Mouse (Mus musculus) embryonic facial prominence, embryonic 14.5 days (tissue): ENCODE results near the gene Eef1a2. TPM values are rescaled to one million over a fixed set of nuclear protein-coding genes. Genes with fewer than 3 reads are reported as not detected.

Experiments
- ATAC-seq: fragments of 200-750 bp; cut with Nextera tagmentation; 2 replicates; pipeline ENCODE4 v1.8.0; 2017; ENCODE audit warnings: low read depth, moderate number of reproducible peaks, moderate TSS enrichment
- DNase-seq: peaks from one replicate; pipeline ENCODE4 v3.0.0-alpha.2; 2015; ENCODE audit warnings: low spot score
- H3K27ac ChIP-seq: fragments of 300-500 bp; sonication (generic); replicated peaks from 2 replicates; pipeline ENCODE4 v1.5.1; 2014; ENCODE audit warnings: low read depth, mild to moderate bottlenecking, low read length, moderate library complexity
- H3K27me3 ChIP-seq: fragments of 300-500 bp; sonication (generic); replicated peaks from 2 replicates; pipeline ENCODE4 v1.6.1; 2014; ENCODE audit warnings: low read length; ENCODE audit not compliant: control insufficient read depth, insufficient read depth
- H3K36me3 ChIP-seq: fragments of 300-500 bp; sonication (generic); 2 replicates; pipeline ENCODE4 v1.6.1; 2014; ENCODE audit warnings: low read length, mixed read lengths; ENCODE audit not compliant: control insufficient read depth, insufficient read depth
- H3K4me1 ChIP-seq: fragments of 300-500 bp; sonication (generic); 2 replicates; pipeline ENCODE4 v1.6.1; 2014; ENCODE audit warnings: antibody characterized with exemption, low read length; ENCODE audit not compliant: control insufficient read depth, insufficient read depth
- H3K4me2 ChIP-seq: fragments of 300-500 bp; sonication (generic); 2 replicates; pipeline ENCODE4 v1.6.1; 2014; ENCODE audit warnings: low read depth, mild to moderate bottlenecking, low read length, moderate library complexity, mixed read lengths
- H3K4me3 ChIP-seq: fragments of 300-500 bp; sonication (generic); 2 replicates; pipeline ENCODE4 v1.5.1; 2014; ENCODE audit warnings: low read depth, mild to moderate bottlenecking, low read length
- H3K9ac ChIP-seq: fragments of 300-500 bp; sonication (generic); 2 replicates; pipeline ENCODE4 v1.6.1; 2014; ENCODE audit warnings: low read depth, mild to moderate bottlenecking, low read length, moderate library complexity, mixed read lengths
- H3K9me3 ChIP-seq: fragments of 300-500 bp; sonication (generic); 2 replicates; pipeline ENCODE4 v1.6.1; 2016; ENCODE audit warnings: low read length; ENCODE audit not compliant: control insufficient read depth
- WGBS: fragments of 180-500 bp; shearing (Covaris S2); extraction: QIAGEN DNeasy Blood & Tissue Kit; methylation state at CpG from one replicate; pipeline ENCODE4 v1.1.7; 2014; 5-methylcytosine and 5-hydroxymethylcytosine counted together
- polyA plus RNA-seq: library from polyadenylated mRNA; unstranded; fragments of >200 nt; fragmentation: Nextera tagmentation; extraction: Ambion mirVana; gene quantifications from 2 replicates; pipeline ENCODE4 v1.2.1, GENCODE M21; 2014

Gene Eef1a2
- polyA plus RNA-seq, 1 experiment from 2014 or later: 1.0 TPM

GRCm38 (mm10) chr2:181147546-181148317, 9.1 kb downstream of the Eef1a2 start:
- ATAC-seq (peak; percentile 32; the same call in 1 of the 2 replicates), DNase-seq (peak; percentile 81)
- WGBS: 0% methylated on average over 28 of the region's 61 CpGs
- H3K4me2 ChIP-seq: peak overlapping the region; percentile 88
- peak overlapping the region; percentile 37; the same call in 1 of the 2 replicates for H3K9ac ChIP-seq
- H3K27ac ChIP-seq: no peak overlapping the region
- peak overlapping the region; percentile 45 for H3K4me3 ChIP-seq
- no peaks in the 10 kb centered on the region for H3K9me3 ChIP-seq
- H3K27me3 ChIP-seq: peaks cover 29% of the 10 kb centered on the region
- peaks cover 5% of the 10 kb centered on the region; the same call in 1 of the 2 replicates for H3K4me1 ChIP-seq
- H3K36me3 ChIP-seq: no peaks in the 10 kb centered on the region

GRCm38 (mm10) chr2:181146976-181147545, 9.8 kb downstream of the Eef1a2 start:
- Histone ChIP-seq H3K9ac (no peak overlapping the region), H3K4me3 (no peak overlapping the region), H3K4me2 (peak overlapping the region; percentile 88), H3K27ac (no peak overlapping the region), H3K9me3 (no peaks in the 10 kb centered on the region), H3K36me3 (no peaks in the 10 kb centered on the region), H3K27me3 (peaks cover 29% of the 10 kb centered on the region), H3K4me1 (peaks cover 5% of the 10 kb centered on the region; the same call in 1 of the 2 replicates)
- DNase-seq (no peak), ATAC-seq (no peak)
- 40% methylated on average over 4 of the region's 4 CpGs for WGBS

- H3K9ac ChIP-seq: no peak overlapping the region
- DNase-seq (no peak), ATAC-seq (no peak)
- H3K4me2 ChIP-seq: no peak overlapping the region
- 77% methylated on average over 2 of the region's 2 CpGs for WGBS
- no peak overlapping the region for H3K27ac ChIP-seq
- H3K36me3 ChIP-seq: no peaks in the 10 kb centered on the region
- H3K4me1 ChIP-seq: peaks cover 5% of the 10 kb centered on the region; the same call in 1 of the 2 replicates
- no peaks in the 10 kb centered on the region for H3K9me3 ChIP-seq
- no peak overlapping the region for H3K4me3 ChIP-seq
- H3K27me3 ChIP-seq: peaks cover 28% of the 10 kb centered on the region
Observed at GRCm38 (mm10) chr2:181144675-181145074, 12.1 kb downstream of the Eef1a2 start.

GRCm38 (mm10) chr2:181143509-181144276, 13.1 kb downstream of the Eef1a2 start:
- Histone ChIP-seq H3K4me1 (peaks cover 5% of the 10 kb centered on the region; the same call in 1 of the 2 replicates), H3K4me2 (no peak overlapping the region), H3K9ac (no peak overlapping the region), H3K4me3 (no peak overlapping the region), H3K27me3 (peaks cover 18% of the 10 kb centered on the region), H3K9me3 (no peaks in the 10 kb centered on the region), H3K36me3 (no peaks in the 10 kb centered on the region), H3K27ac (no peak overlapping the region)
- ATAC-seq (no peak), DNase-seq (no peak)
- 58% methylated on average over 2 of the region's 2 CpGs for WGBS

- 66% methylated on average over 8 of the region's 8 CpGs for whole genome bisulfite sequencing
- DNase-seq (no peak), ATAC-seq (no peak)
- Histone ChIP-seq H3K9me3 (no peaks in the 10 kb centered on the region), H3K9ac (no peak overlapping the region), H3K27me3 (peaks cover 16% of the 10 kb centered on the region), H3K4me1 (no peaks in the 10 kb centered on the region), H3K36me3 (no peaks in the 10 kb centered on the region), H3K27ac (no peak overlapping the region), H3K4me3 (no peak overlapping the region), H3K4me2 (no peak overlapping the region)
Observed at GRCm38 (mm10) chr2:181142703-181143135, 14.1 kb downstream of the Eef1a2 start.

GRCm38 (mm10) chr2:181139641-181140193, 17.1 kb downstream of the Eef1a2 start:
- 89% methylated on average over 5 of the region's 5 CpGs for WGBS
- no peaks in the 10 kb centered on the region; the same call in 1 of the 2 replicates for H3K4me1 ChIP-seq
- no peak overlapping the region for H3K27ac ChIP-seq
- H3K36me3 ChIP-seq: no peaks in the 10 kb centered on the region
- no peak overlapping the region for H3K9ac ChIP-seq
- no peaks in the 10 kb centered on the region for H3K9me3 ChIP-seq
- ATAC-seq (no peak), DNase-seq (no peak)
- no peak overlapping the region for H3K4me2 ChIP-seq
- no peak overlapping the region for H3K4me3 ChIP-seq
- H3K27me3 ChIP-seq: peaks cover 31% of the 10 kb centered on the region

- WGBS: 4% methylated on average over 6 of the region's 6 CpGs
- ATAC-seq: no peak
- no peak overlapping the region for H3K9ac ChIP-seq
- no peak overlapping the region for H3K27ac ChIP-seq
- H3K27me3 ChIP-seq: peaks cover 58% of the 10 kb centered on the region
- DNase-seq: peak; percentile 77
- no peak overlapping the region for H3K4me3 ChIP-seq
- H3K4me2 ChIP-seq: no peak overlapping the region
- H3K36me3 ChIP-seq: no peaks in the 10 kb centered on the region
- H3K9me3 ChIP-seq: no peaks in the 10 kb centered on the region
- H3K4me1 ChIP-seq: peaks cover 3% of the 10 kb centered on the region; the same call in 1 of the 2 replicates
Observed at GRCm38 (mm10) chr2:181136934-181137333, 19.9 kb downstream of the Eef1a2 start.

- WGBS: 11% methylated on average over 4 of the region's 4 CpGs
- H3K4me2 ChIP-seq: peak overlapping the region; percentile 75
- H3K9me3 ChIP-seq: no peaks in the 10 kb centered on the region
- no peak overlapping the region for H3K27ac ChIP-seq
- no peaks in the 10 kb centered on the region for H3K36me3 ChIP-seq
- H3K27me3 ChIP-seq: peaks cover 61% of the 10 kb centered on the region
- H3K9ac ChIP-seq: no peak overlapping the region
- DNase-seq: no peak
- peak overlapping the region; percentile 48 for H3K4me3 ChIP-seq
- no peak for ATAC-seq
- H3K4me1 ChIP-seq: peaks cover 3% of the 10 kb centered on the region; the same call in 1 of the 2 replicates
Observed at GRCm38 (mm10) chr2:181135446-181135818, 21.4 kb downstream of the Eef1a2 start.
